Mouse (Mus musculus): ENCODE data around the gene Zfp609. TPM values are rescaled to one million over a fixed set of nuclear protein-coding genes. Genes with fewer than 3 reads are reported as not detected.
A peak's percentile ranks its signal among the peaks of the same experiment; 100 is the strongest.

Gene Zfp609
- polyA plus RNA-seq, 1 experiment from 2014 or later = 1.4 TPM

GRCm38 (mm10) chr9:65795651-65796050, 31.7 kb downstream of the Zfp609 start:
- WGBS (ENCODE audit: insufficient replicate concordance) = 52% methylated on average over 2 of the region's 2 CpGs
- Histone ChIP-seq H3K27me3 (ENCODE audit: control insufficient read depth, insufficient read depth, low read depth, low read length) (no peaks in the 10 kb centered on the region), H3K9me3 (replicated peaks; ENCODE audit: control insufficient read depth, low read length) (no peaks in the 10 kb centered on the region), H3K4me2 (ENCODE audit: low read depth, low read length) (no peak overlapping the region), H3K9ac (ENCODE audit: low read depth, low read length) (no peak overlapping the region), H3K36me3 (ENCODE audit: control insufficient read depth, insufficient read depth) (no peaks in the 10 kb centered on the region), H3K4me3 (ENCODE audit: low read depth, low read length) (no peak overlapping the region), H3K4me1 (ENCODE audit: control insufficient read depth, low read depth, low read length) (peaks cover 7% of the 10 kb centered on the region), H3K27ac (ENCODE audit: low read length) (no peak overlapping the region)
- ATAC-seq (ENCODE audit: low read depth) = no peak

DNA sequence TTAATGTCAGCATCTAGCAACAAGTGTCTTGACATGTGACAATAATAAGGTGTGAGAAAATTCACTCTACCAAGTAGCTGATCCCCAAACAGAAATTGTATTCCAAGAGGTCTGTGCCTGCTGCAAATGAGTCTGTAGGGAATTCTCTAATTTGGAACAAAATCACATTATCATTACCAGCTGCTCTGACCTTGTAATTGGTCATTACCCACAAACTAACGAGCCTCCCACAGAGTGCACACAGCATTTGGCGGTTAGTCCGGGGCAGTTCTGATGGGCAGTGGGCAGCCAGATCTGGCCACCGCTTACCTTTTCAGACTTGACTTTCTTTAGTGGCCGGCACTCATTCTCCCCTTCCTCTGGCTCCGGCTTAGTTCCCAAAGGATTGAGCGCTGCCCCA, 33.1 kb downstream of the Zfp609 start:
- H3K27ac ChIP-seq (ENCODE audit: low read length) = no peak overlapping the region
- no peak overlapping the region for H3K9ac ChIP-seq (ENCODE audit: low read depth, low read length)
- no peak for ATAC-seq (ENCODE audit: low read depth)
- H3K27me3 ChIP-seq (ENCODE audit: control insufficient read depth, insufficient read depth, low read depth, low read length) = no peaks in the 10 kb centered on the region
- WGBS (ENCODE audit: insufficient replicate concordance) = 88% methylated on average over 7 of the region's 7 CpGs
- no peaks in the 10 kb centered on the region for H3K9me3 ChIP-seq (replicated peaks; ENCODE audit: control insufficient read depth, low read length)
- no peaks in the 10 kb centered on the region for H3K36me3 ChIP-seq (ENCODE audit: control insufficient read depth, insufficient read depth)
- no peak overlapping the region for H3K4me2 ChIP-seq (ENCODE audit: low read depth, low read length)
- H3K4me1 ChIP-seq (ENCODE audit: control insufficient read depth, low read depth, low read length) = peaks cover 7% of the 10 kb centered on the region
- no peak overlapping the region for H3K4me3 ChIP-seq (ENCODE audit: low read depth, low read length)

DNA sequence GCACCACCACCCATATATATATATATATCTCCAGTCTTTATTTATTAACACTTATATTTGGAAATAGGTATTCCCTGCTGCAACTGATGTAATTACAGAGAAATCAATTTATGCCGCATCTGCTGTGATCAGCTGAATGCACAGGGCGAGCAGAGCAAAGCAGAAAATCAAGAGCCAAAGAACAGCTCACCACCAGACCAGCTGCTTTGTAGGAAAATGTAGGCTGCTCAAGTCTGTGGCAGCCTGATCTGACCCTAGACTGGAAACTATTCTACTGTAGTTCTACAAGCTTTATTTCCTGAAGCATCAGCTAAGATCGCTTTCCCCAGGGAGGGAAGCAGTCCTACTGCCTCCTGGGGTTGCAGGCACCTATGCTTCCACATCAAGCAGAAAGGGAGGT, 33.9 kb downstream of the Zfp609 start:
- Histone ChIP-seq H3K9ac (ENCODE audit: low read depth, low read length) (no peak overlapping the region), H3K9me3 (replicated peaks; ENCODE audit: control insufficient read depth, low read length) (no peaks in the 10 kb centered on the region), H3K4me1 (ENCODE audit: control insufficient read depth, low read depth, low read length) (peaks cover 7% of the 10 kb centered on the region), H3K4me3 (ENCODE audit: low read depth, low read length) (no peak overlapping the region), H3K4me2 (ENCODE audit: low read depth, low read length) (no peak overlapping the region), H3K27me3 (ENCODE audit: control insufficient read depth, insufficient read depth, low read depth, low read length) (no peaks in the 10 kb centered on the region), H3K36me3 (ENCODE audit: control insufficient read depth, insufficient read depth) (no peaks in the 10 kb centered on the region), H3K27ac (ENCODE audit: low read length) (no peak overlapping the region)
- WGBS (ENCODE audit: insufficient replicate concordance) = 78% methylated on average over 3 of the region's 3 CpGs
- no peak for ATAC-seq (ENCODE audit: low read depth)

- 77% methylated on average over 3 of the region's 3 CpGs for WGBS (ENCODE audit: insufficient replicate concordance)
Observed at GRCm38 (mm10) chr9:65793086-65793485, 34.3 kb downstream of the Zfp609 start.

GRCm38 (mm10) chr9:65791846-65792245, 35.5 kb downstream of the Zfp609 start:
- Histone ChIP-seq H3K9ac (ENCODE audit: low read depth, low read length) (no peak overlapping the region), H3K4me3 (ENCODE audit: low read depth, low read length) (no peak overlapping the region), H3K36me3 (ENCODE audit: control insufficient read depth, insufficient read depth) (no peaks in the 10 kb centered on the region), H3K4me2 (ENCODE audit: low read depth, low read length) (no peak overlapping the region), H3K9me3 (replicated peaks; ENCODE audit: control insufficient read depth, low read length) (no peaks in the 10 kb centered on the region), H3K4me1 (ENCODE audit: control insufficient read depth, low read depth, low read length) (peaks cover 22% of the 10 kb centered on the region), H3K27ac (ENCODE audit: low read length) (no peak overlapping the region), H3K27me3 (ENCODE audit: control insufficient read depth, insufficient read depth, low read depth, low read length) (no peaks in the 10 kb centered on the region)
- ATAC-seq (ENCODE audit: low read depth) = no peak

More at GRCm38 (mm10) chr9:65793086-65793485, 34.3 kb downstream of the Zfp609 start:
- no peaks in the 10 kb centered on the region for H3K9me3 ChIP-seq (replicated peaks; ENCODE audit: control insufficient read depth, low read length)
- H3K4me1 ChIP-seq (ENCODE audit: control insufficient read depth, low read depth, low read length) = peaks cover 11% of the 10 kb centered on the region
- no peaks in the 10 kb centered on the region for H3K36me3 ChIP-seq (ENCODE audit: control insufficient read depth, insufficient read depth)
- H3K4me3 ChIP-seq (ENCODE audit: low read depth, low read length) = no peak overlapping the region
- no peak for ATAC-seq (ENCODE audit: low read depth)
- H3K27me3 ChIP-seq (ENCODE audit: control insufficient read depth, insufficient read depth, low read depth, low read length) = no peaks in the 10 kb centered on the region
- H3K4me2 ChIP-seq (ENCODE audit: low read depth, low read length) = no peak overlapping the region
- no peak overlapping the region for H3K27ac ChIP-seq (ENCODE audit: low read length)
- H3K9ac ChIP-seq (ENCODE audit: low read depth, low read length) = no peak overlapping the region

DNA sequence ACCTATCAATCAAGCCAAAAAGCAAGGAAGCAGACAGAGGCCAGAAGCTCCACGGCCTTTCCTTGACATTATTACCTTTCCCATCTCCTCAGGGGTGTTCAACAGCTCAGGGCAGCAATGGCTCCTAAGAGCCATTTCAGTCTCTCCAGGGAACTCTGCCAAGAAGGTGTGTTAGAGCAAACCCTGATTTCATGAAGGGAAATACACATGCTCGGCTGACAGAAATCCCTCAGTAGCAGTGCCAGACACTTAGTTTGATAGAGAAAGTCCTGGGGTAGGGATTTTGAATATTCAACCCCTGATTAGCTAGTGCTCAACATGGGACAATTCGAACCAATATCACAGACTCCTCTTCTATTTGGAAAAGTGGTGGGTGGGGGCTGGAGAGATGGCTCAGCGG, 36.3 kb downstream of the Zfp609 start:
- Histone ChIP-seq H3K27me3 (ENCODE audit: control insufficient read depth, insufficient read depth, low read depth, low read length) (no peaks in the 10 kb centered on the region), H3K9me3 (replicated peaks; ENCODE audit: control insufficient read depth, low read length) (no peaks in the 10 kb centered on the region), H3K9ac (ENCODE audit: low read depth, low read length) (no peak overlapping the region), H3K4me2 (ENCODE audit: low read depth, low read length) (no peak overlapping the region), H3K4me3 (ENCODE audit: low read depth, low read length) (no peak overlapping the region), H3K36me3 (ENCODE audit: control insufficient read depth, insufficient read depth) (no peaks in the 10 kb centered on the region), H3K4me1 (ENCODE audit: control insufficient read depth, low read depth, low read length) (peaks cover 29% of the 10 kb centered on the region), H3K27ac (ENCODE audit: low read length) (no peak overlapping the region)
- 82% methylated on average over 4 of the region's 4 CpGs for WGBS (ENCODE audit: insufficient replicate concordance)
- no peak for ATAC-seq (ENCODE audit: low read depth)

DNA sequence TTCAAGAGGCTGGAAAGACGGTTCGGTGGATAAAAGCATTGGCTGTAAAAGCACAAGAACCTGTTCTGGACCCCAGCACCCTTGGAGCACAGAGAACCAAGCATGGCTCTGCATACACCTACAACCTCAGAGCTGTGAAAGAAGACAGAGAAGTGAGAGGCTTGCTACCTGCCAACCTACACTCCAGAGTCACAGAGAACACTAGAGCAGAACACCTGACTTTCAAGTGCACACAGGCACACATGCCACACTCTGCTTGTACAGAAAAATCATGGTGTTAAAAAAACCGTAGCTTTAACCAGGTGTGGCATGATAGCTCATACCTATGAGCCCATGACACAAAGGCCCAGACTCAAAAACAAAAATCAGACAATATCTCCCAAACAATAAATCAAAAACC, 37.6 kb downstream of the Zfp609 start:
- no peak overlapping the region for H3K4me2 ChIP-seq (ENCODE audit: low read depth, low read length)
- peaks cover 37% of the 10 kb centered on the region for H3K4me1 ChIP-seq (ENCODE audit: control insufficient read depth, low read depth, low read length)
- no peaks in the 10 kb centered on the region for H3K9me3 ChIP-seq (replicated peaks; ENCODE audit: control insufficient read depth, low read length)
- H3K27ac ChIP-seq (ENCODE audit: low read length) = no peak overlapping the region
- H3K27me3 ChIP-seq (ENCODE audit: control insufficient read depth, insufficient read depth, low read depth, low read length) = no peaks in the 10 kb centered on the region
- no peak overlapping the region for H3K9ac ChIP-seq (ENCODE audit: low read depth, low read length)
- WGBS (ENCODE audit: insufficient replicate concordance) = 78% methylated on average over 3 of the region's 3 CpGs
- no peaks in the 10 kb centered on the region for H3K36me3 ChIP-seq (ENCODE audit: control insufficient read depth, insufficient read depth)
- no peak for ATAC-seq (ENCODE audit: low read depth)
- H3K4me3 ChIP-seq (ENCODE audit: low read depth, low read length) = no peak overlapping the region

- no peak for ATAC-seq (ENCODE audit: low read depth)
- H3K4me1 ChIP-seq (ENCODE audit: control insufficient read depth, low read depth, low read length) = peaks cover 37% of the 10 kb centered on the region
- WGBS (ENCODE audit: insufficient replicate concordance) = 72% methylated on average over 4 of the region's 4 CpGs
- H3K27me3 ChIP-seq (ENCODE audit: control insufficient read depth, insufficient read depth, low read depth, low read length) = no peaks in the 10 kb centered on the region
- no peak overlapping the region for H3K4me3 ChIP-seq (ENCODE audit: low read depth, low read length)
- no peaks in the 10 kb centered on the region for H3K36me3 ChIP-seq (ENCODE audit: control insufficient read depth, insufficient read depth)
- H3K4me2 ChIP-seq (ENCODE audit: low read depth, low read length) = no peak overlapping the region
- H3K27ac ChIP-seq (ENCODE audit: low read length) = peak overlapping the region; percentile 29; the same call in 1 of the 2 replicates
- no peaks in the 10 kb centered on the region for H3K9me3 ChIP-seq (replicated peaks; ENCODE audit: control insufficient read depth, low read length)
- H3K9ac ChIP-seq (ENCODE audit: low read depth, low read length) = no peak overlapping the region
Observed at GRCm38 (mm10) chr9:65788556-65788955, 38.8 kb downstream of the Zfp609 start.

- peaks cover 37% of the 10 kb centered on the region for H3K4me1 ChIP-seq (ENCODE audit: control insufficient read depth, low read depth, low read length)
- H3K9me3 ChIP-seq (replicated peaks; ENCODE audit: control insufficient read depth, low read length) = no peaks in the 10 kb centered on the region
- ATAC-seq (ENCODE audit: low read depth) = no peak
- H3K9ac ChIP-seq (ENCODE audit: low read depth, low read length) = no peak overlapping the region
- H3K36me3 ChIP-seq (ENCODE audit: control insufficient read depth, insufficient read depth) = no peaks in the 10 kb centered on the region
- no peak overlapping the region for H3K4me3 ChIP-seq (ENCODE audit: low read depth, low read length)
- peak overlapping the region; percentile 37 for H3K4me2 ChIP-seq (ENCODE audit: low read depth, low read length)
- H3K27ac ChIP-seq (ENCODE audit: low read length) = peak overlapping the region; percentile 57
- 37% methylated on average over 4 of the region's 4 CpGs for WGBS (ENCODE audit: insufficient replicate concordance)
- no peaks in the 10 kb centered on the region for H3K27me3 ChIP-seq (ENCODE audit: control insufficient read depth, insufficient read depth, low read depth, low read length)
Observed at GRCm38 (mm10) chr9:65787829-65788344, 39.5 kb downstream of the Zfp609 start.

All from liver, embryonic 16.5 days (tissue).